Mouse (Mus musculus) hindbrain, embryonic 15.5 days (tissue): Measurements from ENCODE around the gene Ager. TPM values are rescaled to one million over a fixed set of nuclear protein-coding genes. Genes with fewer than 3 reads are reported as not detected.

ENCODE experiments used
- ATAC-seq: fragments of 200-750 bp; cut with Nextera tagmentation; 2 replicates; pipeline ENCODE4 v1.8.0; 2017; ENCODE audit warnings: low read depth, moderate number of reproducible peaks, moderate TSS enrichment; ENCODE audit not compliant: low FRiP score
- H3K27ac ChIP-seq: fragments of 300-500 bp; sonication (generic); replicated peaks from 2 replicates; pipeline ENCODE4 v1.5.1; 2015; ENCODE audit warnings: mild to moderate bottlenecking, inconsistent platforms
- H3K27me3 ChIP-seq: fragments of 300-500 bp; sonication (generic); 2 replicates; pipeline ENCODE4 v1.6.1; 2015; ENCODE audit warnings: control low read depth, inconsistent platforms
- H3K36me3 ChIP-seq: fragments of 300-500 bp; sonication (generic); 2 replicates; pipeline ENCODE4 v1.6.1; 2015; ENCODE audit warnings: control low read depth, inconsistent platforms
- H3K4me1 ChIP-seq: fragments of 300-500 bp; sonication (generic); replicated peaks from 2 replicates; pipeline ENCODE4 v1.6.1; 2015; ENCODE audit warnings: control low read depth, inconsistent platforms
- H3K4me2 ChIP-seq: fragments of 300-500 bp; sonication (generic); 2 replicates; pipeline ENCODE4 v1.6.1; 2015; ENCODE audit warnings: moderate library complexity, mild to moderate bottlenecking, inconsistent platforms
- H3K4me3 ChIP-seq: fragments of 300-500 bp; sonication (generic); 2 replicates; pipeline ENCODE4 v1.5.1; 2015; ENCODE audit warnings: mild to moderate bottlenecking, inconsistent platforms
- H3K9ac ChIP-seq: fragments of 300-500 bp; sonication (generic); 2 replicates; pipeline ENCODE4 v1.6.1; 2015; ENCODE audit warnings: inconsistent platforms
- H3K9me3 ChIP-seq: fragments of 300-500 bp; sonication (generic); 2 replicates; pipeline ENCODE4 v1.6.1; 2016; ENCODE audit warnings: control low read depth, inconsistent platforms
- WGBS: fragments of 180-500 bp; shearing (Covaris S2); methylation state at CpG from one replicate; pipeline ENCODE4 v1.1.7; 2015; 5-methylcytosine and 5-hydroxymethylcytosine counted together
- polyA plus RNA-seq: library from polyadenylated mRNA; unstranded; fragments of >200 nt; fragmentation: Nextera tagmentation; extraction: Ambion mirVana; gene quantifications from 2 replicates; pipeline ENCODE4 v1.2.1, GENCODE M21; 2015

Gene Ager
- polyA plus RNA-seq, 1 experiment from 2014 or later = 1.8 TPM

DNA sequence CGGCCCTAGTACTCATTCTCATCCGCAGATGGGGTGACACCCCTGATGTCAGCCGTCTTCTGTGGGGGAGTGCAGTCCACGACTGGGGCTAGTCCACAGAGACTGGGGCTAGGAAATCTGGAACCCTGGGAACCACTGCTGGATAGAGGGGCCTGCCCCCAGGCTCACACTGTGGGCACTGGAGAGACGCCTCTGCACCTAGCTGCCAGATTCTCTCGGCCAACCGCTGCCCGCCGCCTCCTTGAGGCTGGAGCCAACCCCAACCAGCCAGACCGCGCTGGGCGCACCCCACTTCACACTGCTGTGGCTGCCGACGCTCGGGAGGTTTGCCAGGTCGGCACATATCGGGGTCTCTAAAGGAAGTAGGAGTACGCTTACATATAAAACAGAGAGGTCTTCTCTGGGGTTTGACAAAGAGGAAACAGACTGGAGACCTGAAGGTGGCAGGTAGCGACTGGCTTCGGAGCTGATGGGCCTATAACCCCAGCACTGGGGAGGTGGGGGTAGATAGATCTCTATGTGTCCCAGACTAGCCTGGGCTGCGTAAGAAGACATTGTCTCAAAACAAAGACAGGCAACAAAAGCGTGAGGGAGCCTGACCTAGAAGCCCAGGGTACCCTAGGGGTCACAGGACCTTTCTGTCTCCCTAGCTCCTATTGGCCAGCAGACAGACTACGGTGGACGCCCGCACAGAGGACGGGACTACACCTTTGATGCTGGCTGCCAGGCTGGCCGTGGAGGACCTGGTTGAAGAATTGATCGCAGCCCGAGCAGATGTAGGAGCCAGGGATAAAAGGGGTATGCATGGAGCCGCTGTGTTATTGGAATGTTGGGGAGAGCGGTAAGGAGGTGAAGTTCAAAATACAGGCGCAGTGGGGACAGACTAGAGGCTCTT is 11.5 kb upstream of the Ager start:
- ATAC-seq = peak; percentile 12
- H3K4me1 ChIP-seq = peaks cover 42% of the 10 kb centered on the region
- 10% methylated on average over 32 of the region's 32 CpGs for WGBS

DNA sequence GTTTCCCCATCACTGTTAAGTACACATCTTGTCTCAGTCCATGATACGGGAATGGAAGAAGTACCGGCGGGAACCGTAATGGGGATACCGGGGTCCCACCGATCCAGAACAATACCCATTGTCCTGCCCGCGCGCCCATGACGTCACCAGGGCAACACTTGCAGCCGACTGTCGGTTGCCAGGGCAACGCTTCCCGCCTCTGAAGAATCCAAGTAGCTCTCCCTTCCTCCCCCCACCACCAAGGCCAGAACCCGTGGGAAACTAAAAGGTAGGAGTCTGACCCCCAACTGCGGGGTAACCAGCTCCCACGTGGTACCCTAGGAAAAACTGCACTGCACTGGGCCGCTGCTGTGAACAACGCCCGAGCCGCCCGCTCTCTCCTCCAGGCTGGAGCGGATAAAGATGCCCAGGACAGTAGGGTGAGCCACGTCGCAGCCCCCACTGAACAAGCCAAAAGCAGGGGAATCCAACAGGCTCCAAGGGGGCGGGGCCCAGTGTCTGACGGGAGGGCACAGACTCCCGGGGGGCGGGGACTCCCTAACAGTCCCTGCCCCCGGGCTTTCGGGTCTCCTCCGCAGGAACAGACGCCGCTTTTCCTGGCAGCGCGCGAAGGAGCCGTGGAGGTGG is 10.8 kb upstream of the Ager start:
- WGBS = 0% methylated on average over 38 of the region's 38 CpGs
- H3K4me3 ChIP-seq = peak overlapping the region; percentile 65
- H3K27ac ChIP-seq = peak overlapping the region; percentile 99
- H3K9ac ChIP-seq = peak overlapping the region; percentile 81
- ATAC-seq = peak; percentile 84
- H3K4me2 ChIP-seq = peak overlapping the region; percentile 86
- H3K27me3 ChIP-seq = no peaks in the 10 kb centered on the region
- no peaks in the 10 kb centered on the region for H3K36me3 ChIP-seq
- peaks cover 47% of the 10 kb centered on the region for H3K4me1 ChIP-seq
- H3K9me3 ChIP-seq = no peaks in the 10 kb centered on the region

More for the DNA sequence above, 11.5 kb upstream of the Ager start:
- Histone ChIP-seq H3K4me3 (peak overlapping the region; percentile 65), H3K9me3 (no peaks in the 10 kb centered on the region), H3K9ac (peak overlapping the region; percentile 81), H3K36me3 (no peaks in the 10 kb centered on the region), H3K27ac (peak overlapping the region; percentile 99), H3K4me2 (peak overlapping the region; percentile 86), H3K27me3 (no peaks in the 10 kb centered on the region)

DNA sequence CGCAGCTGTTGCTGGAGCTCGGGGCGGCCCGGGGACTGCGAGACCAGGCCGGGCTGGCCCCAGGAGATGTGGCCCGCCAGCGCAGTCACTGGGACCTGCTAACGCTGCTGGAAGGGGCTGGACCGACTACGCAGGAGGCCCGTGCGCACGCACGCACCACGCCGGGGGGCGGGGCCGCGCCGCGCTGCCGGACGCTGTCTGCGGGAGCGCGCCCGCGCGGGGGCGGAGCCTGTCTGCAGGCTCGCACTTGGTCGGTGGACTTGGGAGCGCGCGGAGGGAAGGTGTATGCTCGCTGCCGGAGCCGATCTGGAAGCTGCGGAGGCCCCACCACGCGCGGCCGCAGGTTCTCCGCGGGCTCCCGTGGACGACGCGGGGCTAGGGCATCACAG is 10.2 kb upstream of the Ager start:
- no peaks in the 10 kb centered on the region for H3K36me3 ChIP-seq
- ATAC-seq = peak; percentile 83
- peak overlapping the region; percentile 86 for H3K4me2 ChIP-seq
- peak overlapping the region; percentile 65 for H3K4me3 ChIP-seq
- H3K4me1 ChIP-seq = peaks cover 47% of the 10 kb centered on the region
- no peaks in the 10 kb centered on the region for H3K9me3 ChIP-seq
- under 1% methylated on average over 48 of the region's 50 CpGs for WGBS
- H3K27ac ChIP-seq = peak overlapping the region; percentile 99
- peak overlapping the region; percentile 97 for H3K9ac ChIP-seq
- H3K27me3 ChIP-seq = no peaks in the 10 kb centered on the region

DNA sequence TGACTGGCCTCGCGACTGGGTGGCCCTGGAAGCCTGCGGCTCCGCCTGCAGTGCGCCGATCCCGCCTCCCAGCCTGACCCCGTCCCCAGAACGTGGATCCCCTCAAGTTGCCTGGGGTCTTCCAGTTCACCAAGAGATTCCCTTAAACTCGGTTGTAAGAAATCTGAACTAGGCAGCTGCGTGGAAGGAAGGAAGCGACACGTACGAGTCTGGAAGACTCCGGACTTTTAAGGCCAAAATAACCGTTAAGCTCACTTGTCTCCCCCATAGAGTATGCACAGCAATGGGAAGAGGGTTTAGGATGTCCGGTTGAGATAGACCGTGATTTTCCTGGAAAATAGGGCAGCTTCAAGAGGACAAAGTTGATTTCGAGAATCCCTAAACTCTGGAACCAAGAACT is 9.8 kb upstream of the Ager start:
- Histone ChIP-seq H3K36me3 (no peaks in the 10 kb centered on the region), H3K27me3 (no peaks in the 10 kb centered on the region), H3K4me1 (peaks cover 51% of the 10 kb centered on the region), H3K4me3 (peak overlapping the region; percentile 65), H3K27ac (peak overlapping the region; percentile 99), H3K9ac (peak overlapping the region; percentile 97), H3K9me3 (no peaks in the 10 kb centered on the region), H3K4me2 (peak overlapping the region; percentile 86)
- 4% methylated on average over 19 of the region's 19 CpGs for WGBS
- no peak for ATAC-seq

DNA sequence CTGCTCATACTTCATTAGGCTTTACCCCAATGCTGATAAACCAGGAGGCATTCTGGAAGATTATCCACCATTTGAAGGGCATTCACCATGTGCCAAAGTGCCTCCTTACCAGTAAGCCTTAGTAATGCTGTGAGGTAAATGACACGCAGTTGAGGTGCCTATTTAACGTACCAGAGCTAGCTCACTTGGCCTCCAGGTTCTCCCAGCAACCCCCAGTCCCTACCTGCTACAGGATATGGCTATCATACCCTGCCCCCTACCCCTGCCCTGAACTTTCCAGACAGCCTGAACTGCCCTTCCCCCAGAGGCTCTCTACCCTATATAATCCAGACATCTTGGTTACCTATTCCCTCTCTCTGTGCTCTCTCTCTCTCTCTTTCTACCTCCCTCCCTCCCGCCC is 8.9 kb upstream of the Ager start:
- H3K27ac ChIP-seq = no peak overlapping the region
- peaks cover 61% of the 10 kb centered on the region for H3K4me1 ChIP-seq
- peak overlapping the region; percentile 65; the same call in 1 of the 2 replicates for H3K4me3 ChIP-seq
- H3K27me3 ChIP-seq = no peaks in the 10 kb centered on the region
- ATAC-seq = no peak
- H3K9ac ChIP-seq = peak overlapping the region; percentile 14; the same call in 1 of the 2 replicates
- no peak overlapping the region for H3K4me2 ChIP-seq
- WGBS = 76% methylated on average over 3 of the region's 3 CpGs
- H3K9me3 ChIP-seq = no peaks in the 10 kb centered on the region
- no peaks in the 10 kb centered on the region for H3K36me3 ChIP-seq

DNA sequence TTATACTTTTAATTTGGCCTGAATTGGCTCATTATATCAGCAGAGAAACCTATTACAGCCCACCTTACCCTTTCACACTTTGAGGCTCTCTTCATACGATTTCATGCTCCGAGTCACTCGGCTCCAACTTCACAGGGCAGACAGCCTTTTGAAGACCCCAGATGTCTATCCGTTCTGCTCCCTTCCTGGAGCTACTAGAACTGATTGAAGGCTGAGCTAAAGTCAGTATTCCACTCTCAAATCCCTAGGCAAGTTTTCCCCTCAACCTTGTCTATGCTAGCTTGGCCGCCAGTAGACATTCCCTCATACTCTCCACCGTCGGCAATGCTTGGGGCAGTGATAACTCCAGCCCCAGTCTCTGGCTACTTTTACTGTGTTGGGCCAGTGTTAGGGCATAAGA is 8.5 kb upstream of the Ager start:
- Histone ChIP-seq H3K36me3 (no peaks in the 10 kb centered on the region), H3K27ac (no peak overlapping the region), H3K9ac (no peak overlapping the region), H3K27me3 (no peaks in the 10 kb centered on the region), H3K4me1 (peaks cover 65% of the 10 kb centered on the region), H3K9me3 (no peaks in the 10 kb centered on the region), H3K4me2 (no peak overlapping the region), H3K4me3 (no peak overlapping the region)
- no peak for ATAC-seq
- WGBS = 48% methylated on average over 7 of the region's 7 CpGs

DNA sequence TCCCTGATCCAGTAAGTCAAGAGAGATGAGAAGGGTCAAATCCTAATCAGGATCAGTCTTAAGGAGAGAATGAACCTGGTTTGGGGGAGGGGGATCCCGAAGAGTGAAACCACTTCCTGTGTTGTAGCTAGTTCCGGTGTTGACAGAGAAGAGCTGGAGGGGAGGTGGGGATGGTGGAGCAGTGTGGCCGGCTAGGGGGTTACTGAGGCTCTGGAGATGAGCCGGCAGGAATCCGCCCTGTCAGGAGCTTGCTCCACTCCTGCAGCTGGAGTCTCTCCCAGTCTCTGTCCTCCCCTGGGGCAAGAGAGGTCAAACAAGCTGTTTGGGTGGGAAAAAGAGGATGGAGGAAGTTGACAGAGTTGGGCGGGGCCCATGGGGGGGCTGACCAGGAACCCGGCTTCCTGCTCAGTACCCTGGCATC is 8.0 kb upstream of the Ager start, which contains the start of gene Gpsm3:
Gpsm3 (plus strand) TSS at position 126 of the 421 bp plus-strand sequence.
- H3K9ac ChIP-seq = peak within 1 kb of the TSS; percentile 14; the same call in 1 of the 2 replicates

DNA sequence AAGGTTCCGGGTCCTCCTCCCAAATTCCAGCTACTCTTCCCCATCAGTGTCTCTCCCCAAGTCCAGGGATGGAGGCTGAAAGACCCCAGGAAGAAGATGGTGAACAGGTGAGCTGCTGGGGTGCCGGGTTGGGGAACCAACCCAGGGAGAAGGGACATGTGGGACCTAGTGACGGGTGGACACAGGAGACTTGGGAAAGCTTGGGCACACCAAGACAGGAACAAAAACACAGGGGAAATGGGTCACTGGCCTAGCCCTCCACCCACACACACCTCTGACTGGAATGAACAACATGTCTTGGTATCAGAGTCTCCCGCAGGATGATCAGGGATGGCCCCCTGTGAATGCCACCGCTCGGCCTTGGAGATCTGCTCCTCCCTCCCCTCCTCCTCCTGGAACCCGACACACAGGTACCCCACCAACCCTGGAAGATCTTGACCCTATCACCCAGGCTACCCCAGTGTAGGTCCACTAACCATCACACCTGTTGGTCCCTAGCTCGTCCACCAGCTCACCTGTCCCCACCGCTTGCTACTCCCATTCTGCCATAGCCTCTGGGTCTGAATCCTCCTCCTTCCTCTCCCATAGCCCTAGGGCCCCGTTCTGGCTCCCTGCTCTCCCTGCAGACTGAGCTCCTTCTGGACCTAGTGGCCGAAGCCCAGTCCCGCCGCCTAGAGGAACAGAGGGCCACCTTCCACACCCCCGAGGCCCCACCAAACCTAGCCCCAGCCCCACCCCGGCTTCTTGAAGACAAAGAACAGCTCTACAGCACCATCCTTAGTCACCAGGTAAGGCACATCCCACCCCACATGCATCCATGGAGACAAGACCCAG is 7.3 kb upstream of the Ager start:
- 65% methylated on average over 15 of the region's 15 CpGs for WGBS
- Histone ChIP-seq H3K27ac (peak overlapping the region; percentile 98; the same call in 1 of the 2 replicates), H3K4me2 (peak overlapping the region; percentile 89), H3K4me3 (no peak overlapping the region), H3K27me3 (no peaks in the 10 kb centered on the region), H3K36me3 (peaks cover 9% of the 10 kb centered on the region; the same call in 1 of the 2 replicates), H3K9ac (no peak overlapping the region), H3K9me3 (no peaks in the 10 kb centered on the region), H3K4me1 (peaks cover 77% of the 10 kb centered on the region)
- ATAC-seq = no peak

More for the DNA sequence above, 8.0 kb upstream of the Ager start, which contains the start of gene Gpsm3:
- Histone ChIP-seq H3K4me3 (peak within 1 kb of the TSS; percentile 65; the same call in 1 of the 2 replicates), H3K9me3 (no peaks in the 10 kb centered on the region), H3K4me2 (peak within 1 kb of the TSS; percentile 89), H3K36me3 (peaks cover 4% of the 10 kb centered on the region; the same call in 1 of the 2 replicates), H3K27ac (peak within 1 kb of the TSS; percentile 10; the same call in 1 of the 2 replicates), H3K27me3 (no peaks in the 10 kb centered on the region), H3K4me1 (peaks cover 70% of the 10 kb centered on the region)
- no peak for ATAC-seq
- WGBS = 34% methylated on average over 7 of the region's 7 CpGs

DNA sequence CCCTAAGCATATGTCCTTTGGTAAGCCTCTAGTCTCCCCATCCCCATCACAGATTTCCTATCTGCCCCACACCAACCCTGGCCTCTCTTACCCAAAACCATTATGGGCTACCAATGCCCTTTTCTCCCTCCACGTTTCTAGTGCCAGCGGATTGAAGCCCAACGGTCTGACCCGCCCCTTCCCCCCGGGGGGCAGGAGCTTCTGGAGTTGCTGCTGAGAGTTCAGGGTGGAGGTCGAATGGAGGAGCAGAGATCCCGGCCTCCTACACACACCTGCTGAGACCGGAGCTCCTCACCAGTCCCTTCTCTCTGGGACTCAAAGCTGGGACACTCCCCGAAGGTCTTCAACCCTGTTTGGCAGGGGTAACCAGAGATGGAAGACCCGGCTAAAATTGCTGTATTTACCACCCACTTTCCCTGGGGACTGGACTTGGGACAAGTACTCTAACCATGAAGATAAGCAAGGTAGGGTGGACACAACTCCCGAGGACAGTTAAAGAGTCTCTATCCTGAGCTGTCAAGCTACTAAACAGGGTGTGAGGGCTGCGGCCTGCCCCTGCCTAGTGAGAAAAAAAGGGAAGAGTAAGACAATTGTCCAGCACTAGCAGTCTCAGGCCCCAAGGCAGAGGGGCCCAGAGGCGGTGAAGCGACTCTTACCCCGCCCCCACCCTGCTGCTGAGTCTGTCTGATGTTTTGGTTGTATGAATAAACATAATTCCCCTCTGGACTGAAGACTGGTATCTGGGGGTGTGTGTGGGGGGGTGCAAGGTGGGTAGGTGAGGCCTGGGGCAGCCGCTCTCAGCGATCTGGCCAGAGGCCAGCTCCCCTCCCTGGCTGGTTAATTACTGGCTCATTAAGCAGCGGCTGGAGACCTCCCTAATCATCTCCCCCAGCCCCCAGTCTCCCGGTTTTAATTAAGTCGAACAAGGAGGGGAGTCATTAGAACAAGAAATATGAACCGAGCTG is 6.4 kb upstream of the Ager start, which contains the start of gene Pbx2:
Pbx2 (plus strand) TSS at position 238 of the 965 bp plus-strand sequence.
- H3K27ac ChIP-seq = peak within 1 kb of the TSS; percentile 98
- H3K4me3 ChIP-seq = peak within 1 kb of the TSS; percentile 85
- H3K36me3 ChIP-seq = peaks cover 17% of the 10 kb centered on the region
- 1% methylated on average over 21 of the region's 21 CpGs for WGBS
- peak within 1 kb of the TSS; percentile 89 for H3K4me2 ChIP-seq
- H3K27me3 ChIP-seq = no peaks in the 10 kb centered on the region
- peaks cover 72% of the 10 kb centered on the region for H3K4me1 ChIP-seq
- no peak for ATAC-seq
- no peaks in the 10 kb centered on the region for H3K9me3 ChIP-seq
- peak within 1 kb of the TSS; percentile 95 for H3K9ac ChIP-seq

DNA sequence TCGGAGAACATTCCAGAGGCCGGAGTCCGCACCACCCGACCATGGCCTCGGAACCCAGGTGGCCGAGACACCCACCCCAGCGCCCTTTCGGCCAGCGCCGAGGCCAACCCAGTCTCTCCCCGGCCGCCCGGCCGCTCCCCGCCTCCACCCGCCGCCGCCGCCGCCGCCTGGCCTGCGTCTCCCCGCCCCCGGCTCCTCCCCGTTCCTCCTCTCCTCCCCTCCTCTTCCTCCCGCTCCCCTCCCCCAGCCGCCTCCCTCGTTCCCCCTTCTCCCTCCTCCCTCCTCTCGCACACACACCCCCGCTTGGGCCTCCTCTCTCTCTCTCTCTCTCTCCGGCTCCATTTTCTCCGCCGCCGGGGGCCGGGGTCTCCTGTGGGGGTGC is 5.7 kb upstream of the Ager start:
- Histone ChIP-seq H3K9ac (peak overlapping the region; percentile 95), H3K4me3 (peak overlapping the region; percentile 85), H3K4me1 (peaks cover 69% of the 10 kb centered on the region), H3K4me2 (peak overlapping the region; percentile 89), H3K27ac (peak overlapping the region; percentile 98), H3K36me3 (peaks cover 17% of the 10 kb centered on the region), H3K27me3 (no peaks in the 10 kb centered on the region), H3K9me3 (no peaks in the 10 kb centered on the region)
- ATAC-seq = peak; percentile 29
- WGBS = under 1% methylated on average over 27 of the region's 35 CpGs
